Mouse (Mus musculus) erythroblast, embryonic 14.5 days (primary cell): ENCODE measurements around the gene Ralb.

ENCODE experiments used
- GATA1 ChIP-seq: IDR thresholded peaks from 2 replicates; pipeline ENCODE4 v1.6.1; 2012; ENCODE audit warnings: low read length, inconsistent platforms, mixed read lengths
- TAL1 ChIP-seq: IDR thresholded peaks from 3 replicates; pipeline ENCODE4 v1.6.1; 2012; ENCODE audit warnings: low read length, inconsistent platforms, mixed read lengths

- no peak for TF ChIP-seq TAL1
- TF ChIP-seq GATA1, result no peak
Measured at GRCm38 (mm10) chr1:119438105-119438637, 66.4 kb downstream of the Ralb start.
